Mouse (Mus musculus) forelimb bud, embryonic 11.5 days (tissue): Measurements from ENCODE around the gene Bnc2.

Experiments
- DNase-seq: peaks from one replicate; pipeline ENCODE4 v3.0.0-alpha.2; 2012; ENCODE audit warnings: low read depth, low spot score

Gene Bnc2

DNA sequence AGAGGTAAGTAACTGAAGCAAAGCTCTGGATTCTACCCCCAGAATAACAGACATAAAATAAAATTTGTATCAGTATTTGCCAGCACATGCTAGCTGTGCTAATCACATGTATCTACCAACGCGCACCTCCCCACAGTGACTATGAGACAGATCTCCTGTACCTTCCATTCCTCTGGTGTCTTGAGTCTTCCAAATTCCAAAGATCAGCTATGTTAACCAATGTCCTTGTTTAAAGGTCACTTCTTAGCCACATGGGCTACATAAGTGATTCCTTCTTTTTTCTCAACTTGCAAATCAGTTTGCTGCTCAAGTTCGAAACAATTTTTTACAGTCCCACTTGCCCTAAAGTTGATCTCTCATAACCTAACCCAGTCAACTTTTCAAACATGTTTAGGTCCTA is 167.5 kb downstream of the Bnc2 start:
- no peak for DNase-seq

DNA sequence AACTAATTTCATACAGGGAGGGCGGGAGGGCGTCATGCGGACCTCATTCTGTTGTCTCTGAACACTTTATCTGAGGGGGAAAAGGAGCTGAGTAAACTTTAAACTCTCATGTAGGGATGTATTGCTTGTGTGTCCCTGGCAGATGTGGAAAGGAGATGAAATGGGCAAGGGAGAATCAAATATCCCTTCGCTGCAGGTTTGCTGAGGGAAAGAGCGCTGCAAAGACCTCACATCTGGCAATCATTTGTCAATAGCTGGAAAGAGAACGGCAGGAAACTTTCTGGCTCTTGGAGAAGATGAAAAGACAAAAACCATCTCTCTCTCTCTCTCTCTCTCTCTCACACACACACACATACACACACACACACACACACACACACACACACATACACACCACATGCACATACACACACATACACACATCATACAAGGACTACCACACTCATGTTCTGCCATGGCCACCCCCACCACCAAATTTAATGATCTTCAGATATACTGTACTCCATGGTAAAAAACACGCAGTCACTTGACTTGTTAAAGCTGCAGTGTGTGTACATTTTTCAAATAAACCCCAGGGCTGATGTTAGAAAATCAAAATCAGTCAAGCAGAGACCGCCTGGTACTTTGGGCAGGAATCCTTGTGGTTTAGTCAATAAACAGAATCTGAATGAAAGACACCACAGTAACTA is 172.3 kb downstream of the Bnc2 start:
- peak; percentile 52 for DNase-seq

DNA sequence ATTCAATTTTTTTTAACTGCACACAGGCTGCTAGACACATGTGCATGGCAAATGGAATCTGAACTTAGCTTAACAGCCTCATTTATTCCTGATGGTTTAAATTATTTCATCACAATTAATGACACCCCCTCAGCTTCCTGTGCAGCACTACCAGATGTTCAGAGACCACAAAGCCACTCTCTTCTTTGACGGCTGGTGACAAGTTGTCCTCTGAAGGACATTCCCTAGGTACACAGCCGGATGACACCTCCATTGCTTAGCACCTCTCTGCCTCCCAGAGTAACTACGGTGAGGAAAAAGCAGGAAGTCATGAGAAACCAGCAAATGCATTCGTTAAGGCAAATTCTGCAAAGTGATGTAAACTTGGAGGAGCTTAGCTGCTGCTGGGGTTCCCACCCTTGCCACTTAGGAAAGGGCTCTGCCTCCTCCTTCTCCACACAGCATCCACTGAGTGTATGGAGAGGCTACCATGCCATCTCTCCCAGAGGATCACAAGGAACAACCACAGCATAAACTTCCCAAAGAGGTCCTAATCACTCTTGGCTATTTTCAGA is 174.2 kb downstream of the Bnc2 start:
- peak; percentile 49 for DNase-seq

DNA sequence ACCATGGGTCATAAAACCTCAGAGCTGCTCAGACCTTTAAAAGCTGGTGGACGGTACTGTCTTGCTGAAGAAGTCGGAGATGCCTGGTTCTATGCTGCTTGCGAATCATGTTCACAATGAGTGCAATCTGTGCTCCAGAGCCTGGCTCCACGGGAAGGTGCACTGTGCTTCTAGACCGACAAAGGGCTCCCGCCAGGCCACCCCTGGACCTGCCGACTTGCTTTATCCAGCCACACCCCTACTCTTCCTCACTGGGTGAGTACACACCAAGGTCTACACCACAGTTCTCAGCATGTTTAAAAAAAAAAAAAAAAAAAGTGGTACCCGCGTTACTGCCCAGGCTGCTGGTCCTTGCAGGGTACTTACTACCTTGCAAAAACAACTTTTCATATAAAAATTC is 174.8 kb downstream of the Bnc2 start:
- DNase-seq = no peak

DNA sequence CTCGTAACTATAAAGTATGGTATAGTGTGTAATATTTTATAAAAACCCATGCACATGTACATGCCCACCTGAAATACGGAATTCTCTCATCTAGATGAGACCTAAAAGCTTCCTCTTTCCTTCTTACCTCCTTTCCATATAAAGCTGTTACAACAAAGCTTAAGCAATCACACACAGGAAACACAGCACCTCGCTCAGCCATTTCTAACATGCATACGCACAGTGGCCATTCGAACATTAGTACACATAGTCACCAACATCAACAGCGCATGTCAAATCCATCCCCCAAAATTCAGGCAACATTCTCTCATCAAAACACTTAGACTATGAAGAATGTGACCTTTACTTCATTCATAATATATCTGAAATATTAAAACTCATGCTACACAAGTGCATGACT is 176.6 kb downstream of the Bnc2 start:
- DNase-seq = no peak

DNA sequence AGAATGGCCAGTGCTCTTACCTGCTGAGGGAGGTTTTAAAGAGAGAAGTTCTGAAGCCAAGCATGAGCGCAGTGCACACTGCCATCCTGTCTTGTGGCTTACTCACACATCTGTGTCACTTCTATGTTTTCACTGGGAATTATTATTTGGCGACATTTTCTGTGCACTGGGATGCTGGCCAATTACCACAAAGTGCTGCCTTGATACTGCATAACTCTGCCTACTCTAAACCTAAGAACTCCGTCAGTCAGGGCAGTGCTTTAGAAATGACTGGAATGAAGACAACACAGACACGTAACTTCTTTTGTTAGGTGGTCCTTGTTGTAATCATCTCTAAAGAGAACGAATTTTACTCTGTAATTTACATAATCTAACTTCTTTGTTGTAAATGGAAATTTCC is 186.8 kb downstream of the Bnc2 start:
- DNase-seq = no peak

DNA sequence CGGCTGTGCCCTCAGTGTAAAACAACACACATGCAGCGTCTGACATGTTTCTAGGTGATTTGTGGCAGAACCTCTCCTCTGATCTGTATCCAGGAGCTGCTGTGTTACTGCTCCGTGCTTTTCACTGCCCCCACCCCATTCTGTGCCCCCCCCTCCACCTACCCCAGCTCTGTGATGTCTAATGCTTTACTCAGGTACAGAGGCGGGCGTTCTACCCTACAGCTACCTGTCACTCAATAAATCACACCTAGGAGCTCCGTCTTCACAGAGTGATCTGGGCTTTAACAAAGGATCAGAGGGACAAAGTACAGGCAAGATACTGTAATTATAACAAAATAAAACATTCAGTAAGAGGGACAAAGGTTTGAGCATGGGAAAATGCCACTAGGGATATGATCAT is 192.4 kb downstream of the Bnc2 start:
- no peak for DNase-seq

DNA sequence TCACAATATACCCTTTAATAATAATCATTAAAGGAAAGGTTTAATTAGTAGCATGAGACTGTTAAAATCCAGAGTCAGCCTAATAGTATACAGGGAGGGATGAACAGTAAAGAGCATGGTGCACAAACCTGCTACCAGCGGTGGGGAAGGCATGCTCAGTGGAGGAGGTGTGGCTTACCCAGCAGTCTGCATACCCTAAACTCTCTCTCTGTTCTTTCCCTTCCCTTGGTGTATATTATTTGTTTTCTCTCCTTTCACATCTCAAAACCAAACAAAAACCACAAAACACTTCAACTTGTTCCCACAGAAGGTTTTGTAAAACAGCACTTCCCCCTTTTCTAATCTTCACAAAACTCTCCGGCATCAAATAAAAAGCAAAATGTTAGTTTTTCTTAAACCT is 202.4 kb downstream of the Bnc2 start:
- DNase-seq = no peak

DNA sequence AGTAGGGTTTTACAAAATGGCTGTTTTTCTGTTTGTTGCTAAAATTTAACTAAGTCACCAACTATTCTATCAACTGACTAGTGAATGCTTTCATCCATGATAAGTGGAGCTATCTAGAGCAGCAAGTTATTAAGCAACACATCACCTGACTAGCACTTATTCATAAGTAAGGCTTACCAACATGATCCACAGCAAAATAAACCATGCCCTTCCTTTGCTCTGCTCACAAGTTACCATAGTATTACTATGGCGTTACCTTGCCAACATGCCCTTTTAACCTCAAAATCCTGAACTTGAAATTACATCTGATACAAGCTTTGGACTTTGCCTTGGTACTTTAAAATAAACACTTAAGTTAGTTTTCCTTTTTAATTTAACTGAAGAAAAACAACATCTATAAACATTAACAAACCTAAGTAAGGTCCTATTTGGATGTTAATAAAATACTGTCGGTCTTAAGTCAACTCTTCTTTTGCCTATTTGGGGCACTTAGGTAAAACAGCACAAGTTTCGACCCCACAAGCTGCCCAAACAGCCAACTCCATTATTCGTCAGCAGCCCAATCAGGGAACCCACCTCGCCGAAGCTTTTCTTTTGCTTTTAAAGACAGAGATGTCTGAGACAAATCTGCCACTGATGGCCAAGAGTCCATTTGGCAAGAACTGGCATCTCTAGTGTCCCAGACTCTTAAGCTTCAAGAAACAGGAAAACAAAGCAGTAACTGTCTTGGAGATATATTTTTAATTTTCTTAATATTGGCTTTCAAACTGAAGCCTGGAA is 204.8 kb downstream of the Bnc2 start:
- no peak for DNase-seq

DNA sequence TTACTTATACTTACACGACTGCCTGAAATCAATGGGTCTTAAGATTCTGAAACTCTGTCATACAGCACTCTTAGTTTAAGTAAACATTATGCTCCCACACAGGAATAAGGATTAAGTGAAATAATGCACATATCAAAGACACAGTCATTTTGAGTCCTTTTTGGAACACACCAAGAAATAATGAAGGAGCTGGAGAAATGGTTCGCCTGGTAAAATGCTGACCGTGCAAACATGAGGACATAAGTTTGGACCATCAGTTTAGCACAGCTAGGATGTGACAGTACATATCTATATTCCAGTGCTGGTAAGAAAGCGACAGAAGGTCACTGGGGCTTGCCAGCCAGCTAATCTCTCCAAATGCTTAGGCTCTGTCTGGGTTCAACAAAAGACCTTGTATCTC is 205.7 kb downstream of the Bnc2 start:
- no peak for DNase-seq

DNA sequence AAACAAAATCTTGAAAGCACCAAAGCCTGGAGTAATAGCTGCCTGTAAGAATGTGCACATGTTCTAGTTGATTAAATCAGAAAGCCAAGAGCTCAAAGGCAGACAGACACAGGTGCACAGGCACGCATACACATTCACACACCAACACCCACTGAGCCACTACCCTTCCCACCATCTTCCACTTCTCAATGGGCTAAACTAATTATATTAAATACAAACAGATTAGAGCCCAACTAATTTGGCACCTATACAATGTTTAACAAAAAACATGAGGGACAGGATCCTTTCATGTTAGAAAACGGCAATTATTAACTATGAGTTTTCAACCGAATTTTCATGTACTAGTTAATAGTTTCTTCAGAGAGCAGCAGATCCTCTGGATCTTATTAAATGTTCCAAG is 207.4 kb downstream of the Bnc2 start:
- DNase-seq = no peak

DNA sequence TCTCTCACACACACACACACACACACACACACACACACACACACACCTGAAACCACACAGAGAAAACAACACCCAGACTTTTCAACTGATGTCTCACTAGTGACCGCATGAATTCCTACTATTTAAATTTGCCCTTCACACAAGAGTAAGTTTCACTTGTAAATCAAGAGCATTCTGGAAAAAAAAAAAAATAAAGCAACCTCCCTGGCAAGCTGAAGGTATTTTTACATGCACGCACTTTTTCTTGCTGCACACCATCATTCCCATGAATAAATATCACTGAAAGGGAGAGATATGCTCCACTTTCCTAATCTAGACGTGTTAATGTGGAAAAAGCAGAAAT is 216.9 kb downstream of the Bnc2 start:
- DNase-seq = no peak

DNA sequence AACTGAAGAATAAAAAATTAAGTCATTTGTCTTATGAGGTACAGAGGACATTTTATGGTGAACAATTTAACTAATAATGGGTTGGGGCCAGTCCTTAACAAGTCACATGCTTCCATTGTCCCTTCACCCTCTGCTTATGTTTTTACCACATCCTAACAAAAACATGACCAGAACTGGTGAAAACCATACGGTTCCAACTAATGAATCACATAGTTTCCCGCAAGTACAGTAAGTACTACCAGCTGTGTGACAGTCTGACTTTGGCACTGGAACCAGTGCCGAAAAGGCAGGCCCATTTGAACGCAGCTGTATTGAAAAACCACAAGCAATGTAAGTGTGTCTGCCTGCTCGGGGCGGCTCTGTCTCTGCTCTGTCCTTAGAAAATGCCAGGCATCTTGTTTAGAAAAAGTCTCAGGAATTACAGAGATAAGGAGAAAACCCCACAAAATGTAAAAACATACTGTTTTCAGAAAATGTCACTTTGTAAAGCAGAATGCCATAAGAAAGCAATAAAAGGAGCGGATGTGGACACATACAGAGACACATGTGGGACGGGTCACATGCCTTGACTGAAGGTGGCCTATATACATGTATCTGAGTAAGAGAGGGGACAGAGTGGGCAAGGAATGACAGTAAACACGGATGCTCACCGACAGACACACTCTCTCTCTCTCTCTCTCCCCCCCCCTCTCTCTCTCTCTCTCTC is 217.4 kb downstream of the Bnc2 start:
- peak; percentile 77 for DNase-seq

DNA sequence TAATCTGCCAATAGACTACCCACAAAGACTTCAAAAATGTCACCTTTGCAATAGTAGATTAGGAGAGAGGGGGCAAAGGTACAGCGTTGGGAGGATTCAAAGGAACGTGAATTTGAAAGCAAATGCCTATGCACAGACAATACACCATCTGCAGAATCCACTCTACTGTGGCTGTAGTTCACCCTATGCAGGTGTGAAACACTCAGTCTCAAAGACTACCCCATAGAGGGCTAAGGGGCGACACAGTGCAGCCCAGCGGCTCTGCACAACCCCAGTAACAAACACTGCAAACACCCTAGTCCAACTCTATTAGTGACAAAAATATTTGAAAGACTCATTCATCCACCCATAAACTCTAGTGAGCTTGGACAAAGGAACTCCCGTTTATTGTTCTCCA is 218.2 kb downstream of the Bnc2 start:
- peak; percentile 27 for DNase-seq

DNA sequence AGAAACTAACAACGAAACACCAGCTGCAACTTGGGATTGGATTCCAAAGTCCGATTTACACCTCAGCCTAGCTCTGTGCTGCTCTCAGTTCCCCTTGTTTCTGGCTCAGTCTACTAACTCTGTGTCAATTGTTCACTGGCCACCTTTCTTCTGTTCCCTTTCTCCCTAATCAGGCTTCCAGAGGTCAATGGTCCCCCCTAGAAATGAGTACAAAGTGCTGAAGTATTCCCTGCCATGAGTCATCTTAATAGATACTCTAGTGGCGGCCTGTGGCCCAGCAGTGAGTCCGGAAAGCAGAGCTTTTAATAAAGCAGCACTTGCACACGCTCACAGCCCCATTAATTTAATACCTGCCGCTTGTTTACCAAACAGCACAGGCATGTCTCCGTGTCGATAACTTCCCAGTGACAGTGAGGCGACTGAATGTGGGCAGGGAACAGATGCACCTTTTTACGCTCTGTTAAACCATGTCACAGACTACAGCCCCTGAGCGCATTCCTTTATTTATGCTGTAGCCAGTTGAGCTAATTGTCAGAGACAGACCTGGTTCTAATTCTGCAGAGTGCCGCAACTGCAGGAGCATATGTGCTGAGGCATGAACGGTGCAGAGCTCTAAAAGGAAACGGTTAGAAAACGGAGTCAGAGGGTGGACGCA is 218.8 kb downstream of the Bnc2 start:
- peak; percentile 59 for DNase-seq

DNA sequence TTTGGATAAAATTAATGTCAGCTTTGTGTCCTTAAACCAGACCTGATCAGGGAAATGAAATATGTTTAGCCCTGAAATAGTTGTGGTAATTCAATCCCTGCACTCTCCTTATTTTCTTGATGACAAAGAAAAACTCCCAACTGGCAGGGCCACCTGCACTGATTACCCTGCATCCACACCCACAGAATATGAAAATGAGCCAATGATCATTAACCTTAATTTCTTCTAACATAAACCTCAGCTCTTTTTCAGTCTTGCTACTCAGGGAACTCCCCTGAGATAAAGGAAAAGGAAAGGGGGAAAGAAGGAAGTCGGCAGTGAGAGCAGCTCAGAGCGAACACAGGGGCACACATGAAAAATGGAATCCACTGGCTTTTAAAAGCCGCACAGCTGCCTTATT is 220.6 kb downstream of the Bnc2 start:
- no peak for DNase-seq

DNA sequence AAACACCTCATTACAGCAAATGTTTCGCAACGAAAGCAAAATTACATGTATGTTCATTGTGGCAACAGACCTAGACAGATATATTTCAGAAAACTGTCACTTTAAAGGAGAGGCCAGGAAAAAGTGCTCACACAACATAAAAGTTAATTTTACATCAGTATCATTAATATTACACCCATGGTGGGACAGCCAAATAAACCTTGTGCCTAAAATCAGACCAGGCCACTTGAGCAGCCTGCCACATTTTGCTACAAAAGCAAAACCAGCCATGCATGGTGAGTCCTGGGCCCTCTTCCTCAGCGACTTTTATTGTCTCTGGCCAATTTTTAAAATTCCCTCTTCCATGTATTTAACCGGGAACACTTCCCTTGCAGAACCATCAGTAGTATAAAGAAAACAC is 221.5 kb downstream of the Bnc2 start:
- DNase-seq = no peak

DNA sequence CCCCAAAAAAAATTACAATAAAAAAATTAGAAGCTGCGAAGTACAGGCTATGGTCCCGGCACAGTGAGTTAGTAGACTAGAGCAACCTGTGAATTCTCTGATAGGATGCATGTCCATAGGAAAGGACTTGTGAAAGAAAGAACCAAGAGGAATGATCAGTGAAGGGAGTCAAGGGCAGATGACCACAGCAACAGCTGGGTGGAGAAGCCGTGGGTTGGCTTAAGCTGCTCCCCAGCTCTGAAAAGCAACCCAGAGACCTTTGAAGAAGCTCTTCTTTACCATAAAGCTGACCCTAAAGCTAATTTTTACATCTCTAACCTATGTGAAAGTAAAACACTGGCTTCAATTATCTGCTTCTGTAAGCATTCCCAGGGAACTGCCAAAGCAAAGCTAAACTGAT is 222.4 kb downstream of the Bnc2 start:
- DNase-seq = no peak

DNA sequence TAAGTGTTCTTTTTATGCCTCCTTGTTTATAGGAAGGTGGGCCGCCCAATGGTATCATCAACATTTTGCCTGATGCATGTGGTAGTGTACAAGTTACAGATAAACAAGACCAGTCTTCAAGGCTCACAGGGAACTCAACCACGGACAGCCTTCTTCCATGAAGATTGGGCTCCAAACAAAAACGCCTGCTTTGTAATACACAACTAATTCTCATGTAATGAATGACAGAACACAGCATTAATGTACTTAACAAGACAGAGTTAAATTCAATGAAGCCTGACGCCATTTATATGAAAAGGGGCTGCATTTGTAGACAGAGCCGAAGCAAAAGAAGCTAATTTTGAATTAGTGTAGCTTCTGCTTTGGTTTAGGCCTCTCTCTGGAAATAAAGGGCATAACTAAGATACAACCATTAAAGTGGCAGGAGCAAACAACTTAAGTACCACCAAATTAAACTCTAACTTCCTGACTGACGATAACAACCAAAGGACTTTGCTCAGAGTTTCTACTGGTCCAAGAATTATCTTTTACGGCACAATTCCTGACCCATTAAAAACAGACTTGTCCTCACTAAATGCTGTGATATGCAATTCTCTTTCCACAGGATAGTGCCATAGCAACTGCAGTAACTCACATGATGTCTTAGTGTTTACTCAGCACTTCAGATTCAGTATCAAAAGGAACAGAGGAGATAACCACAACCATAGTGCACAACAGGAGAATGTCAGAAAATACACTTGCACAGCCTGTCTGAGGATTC is 225.6 kb downstream of the Bnc2 start:
- no peak for DNase-seq

DNA sequence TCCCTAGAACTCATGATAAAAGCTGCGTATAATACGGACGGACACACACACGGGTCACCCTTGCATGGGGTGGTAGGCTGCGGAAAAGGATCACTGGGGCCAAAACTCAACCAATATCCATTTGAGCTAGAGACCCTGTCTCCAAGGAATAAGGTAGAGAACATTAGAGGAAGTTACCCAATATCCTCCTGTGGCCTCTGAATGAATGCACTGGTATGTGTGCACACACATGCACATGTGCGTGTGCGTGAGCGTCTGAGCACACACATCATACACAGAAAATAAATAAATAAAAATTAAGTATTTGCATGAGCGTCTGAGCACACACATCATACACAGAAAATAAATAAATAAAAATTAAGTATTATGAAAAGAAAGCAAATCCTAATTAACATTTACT is 241.8 kb downstream of the Bnc2 start:
- no peak for DNase-seq
